Mouse (Mus musculus) heart, embryonic 13.5 days (tissue): ENCODE measurements around the gene Muc4. TPM values are rescaled to one million over a fixed set of nuclear protein-coding genes. Genes with fewer than 3 reads are reported as not detected.

Experiments
- ATAC-seq: fragments of 200-750 bp; cut with Nextera tagmentation; 2 replicates; pipeline ENCODE4 v1.8.0; 2017; ENCODE audit warnings: moderate TSS enrichment; ENCODE audit not compliant: insufficient number of reproducible peaks, low FRiP score, low TSS enrichment; ENCODE audit errors: extremely low read depth
- H3K27ac ChIP-seq: fragments of 300-500 bp; sonication (generic); replicated peaks from 2 replicates; pipeline ENCODE4 v1.5.1; 2015; ENCODE audit warnings: moderate library complexity, mild to moderate bottlenecking, inconsistent platforms
- H3K27me3 ChIP-seq: fragments of 300-500 bp; sonication (generic); replicated peaks from 2 replicates; pipeline ENCODE4 v1.6.1; 2015; ENCODE audit warnings: mild to moderate bottlenecking, inconsistent platforms
- H3K36me3 ChIP-seq: fragments of 300-500 bp; sonication (generic); 2 replicates; pipeline ENCODE4 v1.6.1; 2015; ENCODE audit warnings: mild to moderate bottlenecking, inconsistent platforms
- H3K4me1 ChIP-seq: fragments of 300-500 bp; sonication (generic); 2 replicates; pipeline ENCODE4 v1.6.1; 2015; ENCODE audit warnings: inconsistent platforms
- H3K4me2 ChIP-seq: fragments of 300-500 bp; sonication (generic); 2 replicates; pipeline ENCODE4 v1.6.1; 2015; ENCODE audit warnings: inconsistent platforms, mild to moderate bottlenecking, moderate library complexity
- H3K4me3 ChIP-seq: fragments of 300-500 bp; sonication (generic); 2 replicates; pipeline ENCODE4 v1.5.1; 2015; ENCODE audit warnings: moderate library complexity, mild to moderate bottlenecking, inconsistent platforms
- H3K9ac ChIP-seq: fragments of 300-500 bp; sonication (generic); 2 replicates; pipeline ENCODE4 v1.6.1; 2015; ENCODE audit warnings: inconsistent platforms, mild to moderate bottlenecking, moderate library complexity
- H3K9me3 ChIP-seq: fragments of 300-500 bp; sonication (generic); 2 replicates; pipeline ENCODE4 v1.6.1; 2016; ENCODE audit warnings: inconsistent platforms
- WGBS: fragments of 180-500 bp; shearing (Covaris S2); methylation state at CpG from one replicate; pipeline ENCODE4 v1.1.7; 2015; ENCODE audit warnings: mixed read lengths; 5-methylcytosine and 5-hydroxymethylcytosine counted together
- polyA plus RNA-seq: library from polyadenylated mRNA; unstranded; fragments of >200 nt; fragmentation: Nextera tagmentation; extraction: Ambion mirVana; gene quantifications from 2 replicates; pipeline ENCODE4 v1.2.1, GENCODE M21; 2015

The Muc4 gene
- polyA plus RNA-seq = 0.21 TPM in 1 of 2 replicates, not detected in the other

- Histone ChIP-seq H3K4me3 (no peak within 1 kb of the TSS), H3K27me3 (no peaks in the 10 kb centered on the region), H3K4me2 (no peak within 1 kb of the TSS), H3K4me1 (no peaks in the 10 kb centered on the region), H3K9ac (no peak within 1 kb of the TSS), H3K27ac (no peak within 1 kb of the TSS), H3K36me3 (no peaks in the 10 kb centered on the region), H3K9me3 (peaks cover 15% of the 10 kb centered on the region; the same call in 1 of the 2 replicates)
- 77% methylated on average over 2 of the region's 2 CpGs for WGBS
- no peak for ATAC-seq
These were observed at the start of gene Muc4 for GRCm38 (mm10) chr16:32735586-32735985. TSS of gene Muc4 (plus strand) at chr16:32735886.

GRCm38 (mm10) chr16:32685998-32686397 lies 49.7 kb upstream of the Muc4 start:
- Histone ChIP-seq H3K4me2 (no peak overlapping the region), H3K27me3 (no peaks in the 10 kb centered on the region), H3K9me3 (no peaks in the 10 kb centered on the region), H3K4me1 (0 out of 2 replicates have a peak, but pooled peaks cover 4% of the 10 kb centered on the region), H3K27ac (no peak overlapping the region), H3K4me3 (no peak overlapping the region), H3K36me3 (peaks cover 14% of the 10 kb centered on the region), H3K9ac (no peak overlapping the region)
- WGBS = 60% methylated on average over 5 of the region's 5 CpGs
- no peak for ATAC-seq

GRCm38 (mm10) chr16:32687221-32687620 lies 48.5 kb upstream of the Muc4 start:
- 86% methylated on average over 5 of the region's 5 CpGs for WGBS
- H3K36me3 ChIP-seq = peaks cover 8% of the 10 kb centered on the region
- no peak for ATAC-seq
- no peak overlapping the region for H3K4me3 ChIP-seq
- 0 out of 2 replicates have a peak, but pooled peaks cover 4% of the 10 kb centered on the region for H3K4me1 ChIP-seq
- no peak overlapping the region for H3K9ac ChIP-seq
- H3K4me2 ChIP-seq = no peak overlapping the region
- H3K27me3 ChIP-seq = no peaks in the 10 kb centered on the region
- H3K9me3 ChIP-seq = no peaks in the 10 kb centered on the region
- H3K27ac ChIP-seq = no peak overlapping the region

DNA sequence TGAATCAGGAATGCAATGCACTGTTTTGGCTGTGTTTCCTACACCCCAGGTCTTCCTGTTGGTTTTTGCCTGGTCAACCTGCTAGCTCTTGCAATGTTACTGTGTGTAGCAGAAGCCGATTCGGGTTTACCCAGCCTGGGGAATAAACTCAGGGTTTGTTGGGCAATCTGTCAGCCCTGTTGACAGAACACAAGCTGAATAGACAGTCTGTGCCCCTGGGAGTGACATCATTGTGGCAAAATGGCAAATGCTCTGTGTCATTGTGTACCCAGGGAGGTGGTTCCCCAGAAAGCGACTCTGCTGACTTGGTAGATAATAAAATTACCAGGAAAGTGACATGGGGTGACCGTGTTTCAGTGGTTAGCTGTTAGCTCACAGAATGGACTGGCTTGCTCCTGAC lies 46.9 kb upstream of the Muc4 start:
- ATAC-seq = no peak
- no peaks in the 10 kb centered on the region for H3K4me1 ChIP-seq
- H3K9me3 ChIP-seq = no peaks in the 10 kb centered on the region
- no peak overlapping the region for H3K4me3 ChIP-seq
- no peak overlapping the region for H3K9ac ChIP-seq
- no peak overlapping the region for H3K4me2 ChIP-seq
- H3K36me3 ChIP-seq = no peaks in the 10 kb centered on the region
- H3K27me3 ChIP-seq = no peaks in the 10 kb centered on the region
- H3K27ac ChIP-seq = no peak overlapping the region
- WGBS = 43% methylated on average over 4 of the region's 4 CpGs

DNA sequence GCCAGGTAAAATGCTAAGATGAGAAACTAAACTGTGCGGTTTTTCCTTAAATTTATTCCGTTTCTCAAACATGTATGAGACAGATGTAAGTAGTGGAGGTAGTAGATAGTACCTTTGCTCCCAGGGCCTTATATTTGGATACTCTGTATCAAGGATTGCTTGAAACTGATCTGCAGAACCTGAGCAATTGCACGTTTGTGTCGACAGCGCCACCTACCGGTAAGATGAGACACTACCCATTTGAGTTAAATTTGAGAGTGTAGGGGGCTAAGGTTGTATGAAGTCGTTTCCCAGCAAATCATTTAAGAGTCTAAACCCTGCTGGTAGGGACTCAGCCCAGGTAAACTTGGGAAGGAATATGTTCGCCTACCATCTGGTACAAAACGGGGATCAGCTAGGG lies 46.2 kb upstream of the Muc4 start:
- 4% methylated on average over 9 of the region's 9 CpGs for WGBS
- Histone ChIP-seq H3K9me3 (no peaks in the 10 kb centered on the region), H3K9ac (no peak overlapping the region), H3K4me1 (no peaks in the 10 kb centered on the region), H3K27me3 (no peaks in the 10 kb centered on the region), H3K4me3 (no peak overlapping the region), H3K27ac (no peak overlapping the region), H3K4me2 (no peak overlapping the region), H3K36me3 (no peaks in the 10 kb centered on the region)
- no peak for ATAC-seq

GRCm38 (mm10) chr16:32696841-32697464 lies 38.7 kb upstream of the Muc4 start:
- WGBS = 36% methylated on average over 7 of the region's 7 CpGs
- Histone ChIP-seq H3K9ac (no peak overlapping the region), H3K4me3 (no peak overlapping the region), H3K27me3 (no peaks in the 10 kb centered on the region), H3K27ac (no peak overlapping the region), H3K36me3 (no peaks in the 10 kb centered on the region), H3K9me3 (no peaks in the 10 kb centered on the region), H3K4me2 (no peak overlapping the region), H3K4me1 (peaks cover 16% of the 10 kb centered on the region)
- no peak for ATAC-seq

- no peaks in the 10 kb centered on the region for H3K36me3 ChIP-seq
- WGBS = 87% methylated on average over 22 of the region's 22 CpGs
- no peak overlapping the region for H3K4me2 ChIP-seq
- H3K27ac ChIP-seq = no peak overlapping the region
- H3K9me3 ChIP-seq = no peaks in the 10 kb centered on the region
- no peak for ATAC-seq
- peaks cover 16% of the 10 kb centered on the region for H3K4me1 ChIP-seq
- H3K4me3 ChIP-seq = no peak overlapping the region
- no peak overlapping the region for H3K9ac ChIP-seq
- no peaks in the 10 kb centered on the region for H3K27me3 ChIP-seq
These were observed 37.8 kb upstream of the Muc4 start for GRCm38 (mm10) chr16:32697665-32698446.

GRCm38 (mm10) chr16:32698550-32698949 lies 37.1 kb upstream of the Muc4 start:
- H3K4me1 ChIP-seq = peaks cover 19% of the 10 kb centered on the region
- no peaks in the 10 kb centered on the region for H3K36me3 ChIP-seq
- H3K4me2 ChIP-seq = no peak overlapping the region
- no peaks in the 10 kb centered on the region for H3K27me3 ChIP-seq
- no peak overlapping the region for H3K4me3 ChIP-seq
- WGBS = 39% methylated on average over 7 of the region's 7 CpGs
- no peak overlapping the region for H3K27ac ChIP-seq
- H3K9ac ChIP-seq = no peak overlapping the region
- no peaks in the 10 kb centered on the region for H3K9me3 ChIP-seq
- no peak for ATAC-seq

DNA sequence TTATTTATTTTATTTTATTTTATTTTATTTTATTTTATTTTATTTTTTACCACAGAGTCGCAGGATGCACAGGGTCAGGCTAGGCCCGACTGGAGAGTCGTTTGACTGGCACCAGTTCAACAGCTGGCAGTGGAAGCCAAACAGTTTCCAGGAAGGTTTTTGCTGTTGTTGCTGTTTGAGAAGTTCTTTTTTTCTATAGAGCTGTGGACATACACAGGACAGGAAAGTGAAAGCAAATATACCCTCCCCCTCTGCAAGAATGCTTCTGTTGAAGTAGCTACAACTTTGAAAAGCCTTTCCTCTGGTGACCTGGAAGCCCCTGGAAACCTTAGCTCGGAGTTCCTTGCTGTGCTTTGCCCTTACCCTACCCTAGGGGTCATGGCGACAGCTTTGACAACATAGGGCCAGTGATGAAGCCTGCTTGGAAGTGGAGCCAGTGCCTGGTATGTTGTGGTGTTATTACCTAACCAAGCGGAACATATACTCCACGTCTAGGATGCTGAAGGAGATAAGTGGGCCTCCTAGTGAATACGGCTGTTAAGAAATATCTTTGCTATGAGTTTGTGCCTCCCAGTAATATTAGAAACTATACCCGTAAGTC lies 32.3 kb upstream of the Muc4 start:
- no peak for ATAC-seq
- H3K4me2 ChIP-seq = no peak overlapping the region
- H3K27me3 ChIP-seq = no peaks in the 10 kb centered on the region
- no peak overlapping the region for H3K9ac ChIP-seq
- H3K4me1 ChIP-seq = peaks cover 22% of the 10 kb centered on the region
- H3K27ac ChIP-seq = peak overlapping the region; percentile 36; the same call in 1 of the 2 replicates
- no peak overlapping the region for H3K4me3 ChIP-seq
- WGBS = 61% methylated on average over 9 of the region's 9 CpGs
- H3K9me3 ChIP-seq = no peaks in the 10 kb centered on the region
- H3K36me3 ChIP-seq = no peaks in the 10 kb centered on the region

DNA sequence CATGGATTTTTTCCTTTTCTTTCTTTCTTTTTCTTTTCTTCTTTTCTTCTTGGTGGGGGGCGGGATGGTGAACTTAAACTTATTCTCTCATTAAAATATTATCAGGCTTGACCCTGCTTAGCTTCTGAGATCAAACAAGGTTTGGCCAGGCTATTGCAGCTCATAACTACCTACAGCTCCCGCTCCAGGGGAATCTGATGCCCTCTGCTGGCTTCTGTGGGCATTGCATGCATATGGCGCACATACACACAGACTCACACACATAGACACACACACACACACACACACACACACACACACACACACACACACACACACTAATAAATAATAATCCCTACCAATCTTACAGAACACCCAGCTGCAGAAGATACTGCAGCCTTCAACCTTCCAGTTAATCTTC lies 30.1 kb upstream of the Muc4 start:
- Histone ChIP-seq H3K27me3 (no peaks in the 10 kb centered on the region), H3K4me2 (no peak overlapping the region), H3K9me3 (no peaks in the 10 kb centered on the region), H3K4me1 (peaks cover 22% of the 10 kb centered on the region), H3K27ac (no peak overlapping the region), H3K4me3 (no peak overlapping the region), H3K36me3 (no peaks in the 10 kb centered on the region), H3K9ac (no peak overlapping the region)
- WGBS = 96% methylated on average over 3 of the region's 3 CpGs
- ATAC-seq = no peak

DNA sequence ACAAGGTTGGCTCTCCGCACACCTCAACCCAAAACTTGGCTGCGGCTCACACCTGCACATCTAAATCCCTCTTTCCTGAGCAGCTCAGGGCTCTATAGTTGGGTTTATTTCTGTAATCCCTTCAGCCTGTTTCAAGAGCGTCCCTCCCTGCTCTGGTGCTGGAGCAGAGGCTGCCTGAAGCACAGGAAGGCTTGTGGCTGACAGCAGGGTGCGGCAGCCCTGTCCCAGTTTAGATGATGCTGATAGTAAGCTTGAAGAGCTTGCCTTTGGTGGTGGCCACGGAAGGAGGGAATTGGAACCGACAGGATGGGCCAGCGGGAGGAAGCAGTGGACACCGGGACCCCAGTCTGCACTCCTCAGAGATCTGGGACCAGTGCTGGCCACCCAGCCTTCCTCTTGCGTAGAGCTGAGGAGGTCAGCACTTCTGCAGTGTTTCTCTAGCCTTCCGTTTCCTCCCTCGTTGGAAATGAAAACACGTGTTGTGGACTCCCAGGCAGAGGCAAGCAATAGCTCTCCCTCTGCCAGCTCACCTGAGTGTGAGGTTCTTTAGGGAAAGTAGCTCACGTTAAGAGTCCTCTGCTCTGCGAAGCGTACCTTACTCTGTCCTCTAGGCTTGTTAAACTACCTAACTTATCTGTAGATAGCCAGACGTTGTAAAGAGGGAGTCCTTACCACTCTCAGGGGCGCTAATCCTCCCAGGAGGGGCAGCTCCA lies 28.4 kb upstream of the Muc4 start:
- Histone ChIP-seq H3K27me3 (no peaks in the 10 kb centered on the region), H3K4me3 (no peak overlapping the region), H3K4me2 (peak overlapping the region; percentile 11; the same call in 1 of the 2 replicates), H3K9me3 (no peaks in the 10 kb centered on the region), H3K36me3 (no peaks in the 10 kb centered on the region), H3K4me1 (peaks cover 30% of the 10 kb centered on the region), H3K9ac (no peak overlapping the region), H3K27ac (no peak overlapping the region)
- 33% methylated on average over 17 of the region's 17 CpGs for WGBS
- no peak for ATAC-seq
